Mouse (Mus musculus): Measurements from ENCODE around the gene Tfap2c.

Gene Tfap2c

DNA sequence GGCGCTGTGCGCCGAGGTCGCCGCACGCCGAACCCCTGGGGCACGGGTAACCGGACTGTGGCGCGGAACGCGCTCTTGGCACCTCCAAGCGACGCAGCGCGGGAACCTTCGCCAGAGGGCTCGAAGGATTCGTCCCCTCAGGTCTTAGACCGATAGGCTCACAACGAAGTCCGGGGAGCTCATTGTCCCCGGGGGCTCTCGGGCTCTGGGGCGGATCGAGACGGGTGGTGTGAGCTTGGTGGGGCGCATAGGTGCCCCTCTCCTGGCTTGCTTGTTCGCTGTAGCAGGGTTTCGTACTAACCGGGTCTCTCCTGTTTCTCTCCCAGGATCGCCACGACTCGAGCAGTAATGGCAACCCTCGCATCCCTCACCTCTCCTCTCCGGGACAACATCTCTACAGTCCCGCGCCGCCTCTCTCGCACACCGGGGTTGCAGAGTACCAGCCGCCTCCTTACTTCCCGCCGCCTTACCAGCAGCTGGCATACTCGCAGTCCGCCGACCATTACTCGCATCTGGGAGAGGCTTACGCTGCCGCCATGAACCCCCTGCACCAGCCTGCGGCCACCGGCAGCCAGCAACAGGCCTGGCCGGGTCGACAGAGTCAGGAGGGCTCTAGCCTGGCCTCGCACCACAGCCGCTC lies 1.8 kb downstream of the Tfap2c start:
- in situ Hi-C loops (cut with MboI): no loop called here

DNA sequence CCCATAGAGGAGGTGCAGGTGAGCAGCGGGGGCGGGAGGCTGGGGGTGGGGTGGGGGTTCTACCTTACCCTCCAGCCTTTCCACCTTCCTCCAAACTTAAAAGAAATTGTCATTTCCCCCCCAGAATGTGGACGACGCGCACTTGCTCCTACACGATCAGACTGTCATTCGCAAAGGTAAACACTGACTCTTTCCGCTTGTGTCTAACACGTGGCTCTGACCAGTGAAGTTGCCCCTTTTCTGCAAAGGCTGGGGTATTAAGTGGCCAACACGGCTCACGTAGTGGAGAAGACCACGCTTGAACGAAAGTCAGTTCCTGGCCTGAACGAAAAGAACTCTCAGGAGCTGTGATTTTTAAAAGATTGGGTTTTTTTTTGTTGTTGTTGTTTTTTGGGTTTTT lies 2.5 kb downstream of the Tfap2c start:
- in situ Hi-C loops (cut with MboI): no loop called here

DNA sequence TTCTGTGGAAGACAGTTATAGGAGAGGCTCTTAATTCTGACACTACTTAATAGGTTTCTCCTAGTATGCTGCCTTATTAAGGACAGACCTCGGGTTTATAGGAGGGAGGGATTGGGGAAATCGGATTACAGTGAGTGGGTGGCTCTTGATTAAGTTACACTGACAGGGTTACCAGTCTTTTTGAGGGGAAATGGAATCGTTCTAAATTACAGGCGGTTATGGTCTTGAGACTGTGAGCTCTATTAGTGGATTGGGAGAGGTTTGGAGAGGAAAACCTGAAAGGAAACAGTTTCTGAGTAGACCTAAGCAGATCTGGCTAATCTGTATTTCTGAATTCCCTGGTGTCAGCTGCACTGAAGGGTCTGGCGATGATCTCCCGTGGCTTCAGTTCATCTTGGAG lies 3.3 kb downstream of the Tfap2c start:
- in situ Hi-C loops (cut with MboI): no loop called here

DNA sequence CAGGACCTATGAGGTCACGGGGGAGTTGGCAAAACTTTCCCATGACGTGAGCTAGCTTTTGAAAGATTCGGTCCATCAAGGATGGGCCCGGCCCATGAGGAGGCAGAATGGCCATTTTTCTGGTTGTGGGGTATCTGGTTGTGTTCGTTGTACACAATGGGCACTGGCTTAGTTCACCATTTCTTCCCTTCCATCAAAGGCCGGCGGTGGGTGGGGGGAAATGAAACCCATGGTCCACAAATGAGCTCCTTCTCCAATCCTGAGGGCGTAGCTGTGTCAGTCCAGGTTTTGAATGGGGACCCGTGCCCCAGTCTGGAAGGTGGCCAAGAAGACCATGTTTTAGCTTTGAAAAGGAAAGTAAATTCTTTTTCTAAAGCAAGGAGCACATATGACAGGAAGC lies 4.8 kb downstream of the Tfap2c start:
- in situ Hi-C loops (cut with MboI): no loop called here

DNA sequence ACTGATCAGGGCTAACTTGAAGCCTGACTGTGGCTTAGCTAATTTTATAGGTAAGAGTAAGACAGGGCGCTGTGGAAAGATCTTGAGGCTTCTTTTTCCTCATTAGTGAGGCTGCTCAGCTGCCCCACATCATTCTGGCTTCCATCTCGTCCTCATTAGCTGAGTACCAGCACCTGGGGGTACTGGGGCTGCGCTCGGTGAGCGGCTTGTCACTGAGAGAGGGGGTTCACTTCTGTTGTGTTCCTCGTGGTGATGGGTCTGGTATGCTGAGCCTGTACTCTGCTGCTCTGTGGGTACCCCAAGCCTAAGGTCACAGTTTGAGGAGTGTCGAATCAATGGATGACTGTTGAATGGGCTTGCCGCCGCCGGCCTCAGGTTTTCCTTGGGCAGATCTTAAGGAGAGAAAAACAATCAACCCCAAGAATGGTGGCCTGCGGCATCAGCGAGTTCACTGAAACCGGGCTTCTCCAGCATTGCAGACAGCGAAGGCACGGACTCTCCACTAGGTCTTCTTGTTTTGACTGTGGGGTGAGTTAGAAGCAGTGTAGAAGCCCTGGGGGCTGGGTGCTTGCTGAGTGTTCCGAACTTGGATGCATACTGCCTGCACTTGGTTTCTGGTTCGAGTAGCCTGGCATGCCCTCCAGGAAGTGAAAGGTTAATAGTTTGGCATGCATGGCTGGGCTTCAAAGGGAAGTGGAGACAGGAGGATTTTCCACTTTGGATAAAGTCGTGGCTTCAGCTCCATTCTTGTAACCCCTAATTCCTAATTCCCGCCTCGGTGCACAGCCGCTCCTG lies 9.5 kb downstream of the Tfap2c start:
- in situ Hi-C loops (cut with MboI): no loop called here

DNA sequence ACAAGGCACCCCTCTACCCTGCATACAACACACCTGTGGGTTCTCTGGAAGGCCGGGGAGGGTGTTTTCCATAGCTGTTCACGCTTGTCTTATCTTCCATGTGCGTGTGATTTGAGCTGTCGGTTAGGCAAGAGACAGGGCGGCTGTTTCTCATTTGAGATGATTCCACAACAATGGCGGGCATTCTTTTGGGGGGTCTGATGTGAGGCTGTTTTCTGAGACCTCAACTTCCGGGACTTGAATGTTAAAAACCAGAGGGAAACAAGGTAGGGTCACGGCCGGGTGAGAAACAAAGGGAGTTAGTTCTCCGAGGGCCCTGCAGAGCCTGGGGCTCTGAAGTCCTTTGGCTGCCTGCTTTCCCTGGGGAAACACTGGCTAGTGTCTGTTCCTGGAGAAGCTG lies 11.6 kb downstream of the Tfap2c start:
- in situ Hi-C loops (cut with MboI): no loop called here

DNA sequence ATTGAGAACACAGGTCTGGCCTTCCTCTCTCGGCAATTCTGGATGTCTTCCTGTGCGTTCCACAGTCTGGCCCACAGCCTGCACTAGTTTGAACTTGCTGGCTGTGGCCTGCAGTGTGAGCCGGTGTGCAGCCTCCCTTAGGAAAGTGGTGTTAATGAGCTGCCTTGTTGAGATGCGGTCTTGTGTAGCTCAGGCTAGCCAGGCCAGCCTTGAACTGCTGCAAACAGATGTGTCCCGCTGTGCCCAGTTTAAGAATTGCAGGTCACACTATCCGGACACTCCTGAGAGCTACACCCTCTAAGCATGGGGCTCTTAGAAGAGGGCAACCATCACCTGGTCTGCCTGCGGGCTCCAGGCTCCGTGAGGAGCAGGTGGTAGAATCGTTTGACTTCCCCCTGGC lies 18.4 kb downstream of the Tfap2c start:
- in situ Hi-C loops (cut with MboI): no loop called here

DNA sequence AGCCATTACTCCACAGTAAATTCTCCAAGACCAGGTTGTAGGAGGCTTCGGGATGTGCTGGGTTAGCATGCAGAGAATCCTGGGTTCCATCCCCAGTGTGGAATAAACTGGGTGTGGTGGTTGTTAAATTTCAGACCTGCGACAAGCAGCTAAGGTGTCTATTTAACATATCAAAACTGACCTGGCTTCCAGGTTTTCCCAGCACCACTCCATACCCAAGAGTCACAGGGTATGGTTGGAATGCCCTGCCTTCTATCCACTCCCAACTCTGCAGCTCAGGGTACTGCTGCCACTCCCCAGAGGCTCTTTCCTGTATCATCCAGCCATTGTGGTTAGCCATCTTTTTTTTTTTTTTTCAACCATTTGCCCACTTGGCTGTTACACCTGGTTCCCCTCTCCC lies 19.1 kb downstream of the Tfap2c start:
- in situ Hi-C loops (cut with MboI): no loop called here

DNA sequence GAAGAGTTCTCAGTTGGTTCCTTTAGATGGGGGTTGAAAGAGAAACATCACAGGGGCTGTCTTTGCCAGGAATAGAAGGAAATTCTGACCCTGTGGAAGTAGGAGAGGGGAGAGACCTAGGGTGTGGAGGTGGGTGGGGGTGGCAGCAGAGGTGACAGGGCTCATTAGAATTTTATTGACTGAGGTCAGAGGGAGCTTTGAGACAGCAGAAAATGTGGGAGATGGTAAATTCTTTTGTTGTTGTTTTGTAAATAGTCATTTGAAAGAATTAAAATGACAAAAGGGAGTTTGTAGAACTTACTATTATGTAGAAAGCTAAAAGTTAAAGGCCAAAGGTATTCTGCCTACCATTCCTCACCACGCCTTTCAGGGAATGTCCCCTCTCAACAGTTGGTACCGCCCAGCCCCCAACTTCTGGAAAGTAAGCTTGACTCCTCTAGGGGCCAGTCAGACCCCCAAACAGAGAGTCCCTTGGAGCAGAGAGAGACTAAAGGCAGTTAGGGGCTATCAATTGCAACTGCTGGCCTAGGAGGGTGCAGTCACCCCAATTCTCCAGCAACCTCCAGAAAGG lies 27.9 kb downstream of the Tfap2c start:
- in situ Hi-C loops (cut with MboI): no loop called here

DNA sequence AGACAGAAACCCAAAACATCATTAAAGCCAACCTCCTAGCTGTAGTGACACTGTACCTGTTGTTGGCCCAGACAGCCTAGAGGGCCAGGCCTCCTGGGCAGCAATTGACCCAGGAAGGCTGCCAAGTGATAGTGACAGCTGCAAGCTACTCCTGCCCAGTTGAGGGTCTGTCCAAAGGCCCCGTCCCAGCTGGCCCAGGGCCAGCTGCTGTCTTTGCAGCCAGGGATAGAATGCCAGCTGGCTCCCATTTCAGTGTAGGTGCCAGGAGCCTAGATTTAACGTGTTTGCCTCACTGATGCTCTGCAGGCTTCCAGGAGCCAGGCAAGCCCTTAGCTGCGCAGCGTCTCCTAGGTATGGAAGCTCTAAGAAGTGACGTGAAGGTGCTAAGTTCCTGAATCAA lies 29.8 kb downstream of the Tfap2c start:
- in situ Hi-C loops (cut with MboI): no loop called here

DNA sequence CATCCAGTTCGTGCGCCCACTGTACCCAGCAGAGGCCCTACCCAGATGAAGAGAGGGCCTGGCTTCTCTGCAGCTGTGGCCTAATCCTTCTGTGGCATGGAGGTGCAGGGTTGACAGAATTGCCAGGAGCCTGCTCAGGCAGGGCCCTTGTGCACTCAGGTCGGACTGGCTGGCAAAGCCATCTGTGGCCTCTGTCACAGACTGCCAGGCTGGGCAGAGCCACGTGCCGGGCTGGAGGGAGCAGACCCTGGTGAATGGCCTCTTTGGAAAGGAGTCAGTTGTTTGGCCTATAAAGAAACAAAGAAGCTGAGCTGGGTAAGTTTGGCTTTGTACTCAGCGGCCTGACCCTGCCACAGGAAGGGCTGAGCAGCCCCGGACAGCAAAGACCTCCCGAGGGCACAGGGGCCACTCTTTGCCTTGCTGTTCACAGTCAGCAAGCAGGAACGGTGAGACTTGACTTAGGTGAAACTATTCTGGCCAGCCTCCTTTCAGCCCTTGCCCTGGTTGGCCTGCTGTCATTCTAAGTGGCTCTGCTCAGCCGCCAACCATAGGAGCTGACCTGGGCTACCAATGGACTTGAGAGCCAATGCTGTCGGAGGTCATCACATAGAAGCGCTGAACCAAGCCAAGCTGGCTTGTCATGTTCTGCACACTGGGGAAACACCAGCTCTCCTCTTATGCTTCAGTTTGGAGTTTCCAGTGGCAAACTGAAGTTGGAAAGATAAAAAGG lies 31.3 kb downstream of the Tfap2c start:
- in situ Hi-C loops (cut with MboI): no loop called here

DNA sequence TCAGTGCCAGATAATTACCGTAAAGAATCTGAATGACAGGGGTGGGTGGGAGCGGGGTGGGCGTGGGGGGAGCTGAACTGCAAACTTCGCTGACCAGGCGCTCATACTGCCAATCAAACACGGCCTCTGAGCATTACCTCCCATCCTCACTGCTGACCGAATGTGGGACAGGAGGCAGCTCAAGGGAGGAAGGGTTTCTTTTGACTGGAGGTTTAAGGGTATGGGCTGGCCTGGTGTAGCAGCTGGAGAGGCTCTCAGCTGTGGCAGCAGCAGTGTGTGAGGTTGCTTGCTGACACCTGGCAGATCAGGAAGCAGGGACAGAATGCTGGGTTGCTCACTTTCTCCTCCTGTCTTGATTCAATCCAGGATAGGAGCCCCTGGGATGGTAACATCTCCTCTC lies 33.9 kb downstream of the Tfap2c start:
- in situ Hi-C loops (cut with MboI): no loop called here

DNA sequence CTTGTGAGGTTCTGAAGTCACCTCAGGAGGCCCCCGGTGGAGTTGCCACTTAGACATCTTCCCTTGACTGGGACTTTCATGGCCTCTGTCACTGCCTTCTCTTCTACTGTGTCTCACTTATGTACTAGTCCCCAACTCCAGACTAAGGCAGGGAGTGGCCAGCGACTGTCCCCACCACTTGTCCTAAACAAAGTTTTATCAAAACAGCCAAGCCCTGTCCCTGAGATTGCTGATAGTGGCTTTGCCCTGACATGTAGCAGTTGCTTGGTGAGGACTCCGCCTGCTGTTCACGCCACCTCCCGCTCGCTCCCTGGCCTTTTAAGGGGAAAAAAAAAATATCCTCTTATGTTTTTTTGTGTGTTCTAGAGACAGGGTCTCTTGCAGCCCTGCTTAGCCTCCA lies 35.9 kb downstream of the Tfap2c start:
- in situ Hi-C loops (cut with MboI): no loop called here

DNA sequence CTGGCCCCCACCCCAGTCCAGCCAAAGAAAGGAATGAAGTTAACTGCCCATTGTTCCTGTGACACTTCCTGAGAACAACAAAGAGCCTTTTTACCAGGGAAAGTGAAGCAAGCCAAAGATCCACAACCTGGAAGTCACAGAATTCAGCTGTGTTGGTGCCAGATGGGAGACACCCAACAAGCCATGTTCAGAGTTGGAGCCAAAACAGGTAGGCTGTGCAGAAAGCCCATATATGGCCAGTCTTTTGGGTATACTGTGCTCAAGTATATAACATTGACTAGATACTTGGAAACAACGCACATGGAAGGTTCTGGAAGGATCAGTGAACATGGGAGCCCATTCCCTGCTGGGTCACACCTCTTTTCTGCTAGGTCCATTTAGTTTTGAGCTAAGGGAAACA lies 39.7 kb downstream of the Tfap2c start:
- in situ Hi-C loops (cut with MboI): no loop called here

DNA sequence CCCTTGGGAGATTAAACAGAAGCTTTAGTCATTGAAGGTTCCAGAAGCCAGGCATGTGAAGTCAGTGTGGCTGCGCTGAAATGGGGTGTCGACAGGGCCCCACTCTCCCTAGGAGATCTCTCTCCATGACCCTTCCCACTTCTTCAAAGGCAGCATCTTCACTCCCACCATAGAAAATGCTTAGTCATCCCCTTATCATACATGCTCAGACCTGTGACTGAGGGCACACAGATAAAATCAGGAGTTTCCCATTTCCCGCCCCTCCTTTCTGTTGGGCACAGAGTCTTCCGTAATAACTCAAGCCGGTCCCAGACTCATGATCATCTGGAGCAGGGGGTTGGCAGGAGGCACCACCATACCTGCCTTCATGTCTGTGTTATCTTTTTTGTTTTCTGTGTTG lies 41.4 kb downstream of the Tfap2c start:
- in situ Hi-C loops (cut with MboI): no loop called here

DNA sequence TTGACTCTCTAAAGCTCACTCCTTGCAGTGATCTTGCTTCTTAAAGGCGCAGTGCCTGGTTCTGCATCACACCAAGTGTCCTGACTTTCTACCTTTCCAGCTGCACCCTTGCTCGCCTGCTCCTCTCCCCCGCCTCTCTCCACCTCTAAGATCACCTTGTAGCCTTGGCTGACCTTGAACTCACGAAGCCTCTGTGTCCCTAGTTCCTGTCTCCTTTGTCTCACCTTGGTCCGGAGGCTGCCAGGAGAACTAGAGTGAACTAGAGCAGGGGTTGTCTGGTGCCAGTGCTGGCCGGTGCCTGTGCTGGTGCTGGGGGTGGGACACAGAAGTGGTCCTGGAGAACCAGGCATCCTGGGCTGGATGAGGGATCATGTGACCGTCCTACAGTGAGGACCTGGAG lies 44.9 kb downstream of the Tfap2c start:
- in situ Hi-C loops (cut with MboI): no loop called here

DNA sequence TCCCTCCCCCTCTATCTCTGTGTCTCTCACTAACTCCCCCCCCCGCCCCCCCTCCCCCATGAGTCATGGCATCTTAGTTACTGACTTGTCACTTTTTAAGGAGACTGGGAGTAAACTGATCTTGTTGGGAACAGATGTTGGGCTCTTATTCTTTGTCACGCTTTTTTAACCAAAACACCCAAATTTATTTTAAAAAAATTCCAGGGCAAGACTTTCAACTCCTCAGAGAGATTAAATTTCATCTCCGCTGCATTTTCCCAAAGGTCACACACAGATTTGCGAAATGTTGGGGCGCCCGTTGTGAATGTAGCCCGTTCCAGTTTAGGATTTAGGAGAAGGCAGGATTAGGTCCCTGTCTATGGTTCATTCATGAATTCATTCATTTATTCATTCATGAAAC lies 47.7 kb downstream of the Tfap2c start:
- in situ Hi-C loops (cut with MboI): no loop called here

DNA sequence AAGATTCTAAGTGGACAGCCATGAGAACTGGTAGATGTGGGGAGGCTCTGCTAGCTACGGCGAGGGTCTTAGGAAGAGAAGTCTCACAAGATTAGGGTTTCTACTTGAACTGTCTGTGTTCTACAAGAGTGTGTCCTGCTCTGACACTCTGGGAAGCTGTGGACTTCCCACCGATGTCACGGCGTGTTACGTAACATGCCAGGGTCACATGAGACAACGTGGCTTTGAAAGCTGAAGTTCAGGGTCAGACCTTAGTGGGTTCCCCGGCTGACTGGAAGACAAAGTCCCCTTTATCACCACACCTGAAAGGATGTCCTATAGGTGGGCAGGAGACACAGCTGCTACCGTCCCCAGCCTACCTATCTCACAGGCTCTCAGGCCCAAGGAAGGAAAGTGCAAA lies 48.5 kb downstream of the Tfap2c start:
- in situ Hi-C loops (cut with MboI): no loop called here

DNA sequence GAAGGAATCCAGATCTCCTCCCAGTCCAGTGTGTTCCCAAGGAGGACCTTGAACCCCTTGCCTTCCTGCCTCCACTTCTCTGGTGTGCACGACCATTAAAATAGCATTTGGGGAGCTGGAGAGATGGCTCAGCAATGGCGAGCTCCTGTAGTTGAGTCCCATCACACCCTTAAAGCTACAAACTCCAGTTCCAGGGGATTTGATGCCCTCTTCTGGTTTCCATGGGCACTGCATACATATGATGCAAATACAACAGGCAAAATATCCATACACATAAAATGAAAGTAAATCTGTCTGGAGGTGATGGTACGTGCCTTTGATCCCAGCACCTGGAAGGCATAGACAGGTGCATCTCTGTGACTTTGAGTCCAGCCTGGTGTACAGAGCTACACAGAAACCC lies 55.2 kb downstream of the Tfap2c start:
- in situ Hi-C loops (cut with MboI): no loop called here

DNA sequence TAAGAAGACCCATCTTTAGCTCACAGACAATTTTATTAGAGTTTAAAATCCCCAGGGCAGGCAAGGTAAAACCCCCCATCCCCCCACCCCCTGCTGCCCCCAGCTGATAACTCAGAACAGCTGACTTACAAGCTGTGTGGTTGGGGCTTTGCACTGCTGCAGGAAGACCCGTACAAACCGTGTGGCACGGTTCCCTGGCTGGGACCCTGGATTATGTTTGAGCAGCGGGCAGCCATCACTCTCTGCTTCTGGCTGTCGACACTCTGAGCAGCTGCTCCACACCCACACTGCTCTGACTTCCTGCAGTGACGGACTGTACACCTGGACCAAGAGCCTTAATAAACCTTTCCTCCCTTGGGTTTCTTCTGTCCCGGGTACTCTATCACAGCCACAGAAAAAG lies 56.2 kb downstream of the Tfap2c start:
- in situ Hi-C loops (cut with MboI): no loop called here

DNA sequence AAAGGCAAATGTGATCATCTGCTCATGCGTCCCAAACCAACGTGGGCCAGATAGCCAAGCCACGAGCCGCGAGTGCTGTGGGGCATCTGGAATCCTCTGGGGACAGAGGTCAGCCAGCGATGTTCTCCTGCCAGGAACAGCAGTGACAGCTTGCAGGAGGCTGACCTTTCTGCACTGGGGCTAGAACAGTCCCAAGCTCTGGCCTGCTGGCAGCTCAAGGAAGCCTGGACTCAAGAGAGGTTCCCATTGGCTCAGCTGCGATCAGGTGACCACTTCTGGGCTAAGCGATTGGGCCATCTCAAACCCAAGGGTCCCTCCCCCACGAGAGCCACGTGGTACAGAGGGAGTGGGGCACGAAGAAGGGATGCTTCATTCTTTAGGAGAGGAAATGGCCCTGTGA lies 58.3 kb downstream of the Tfap2c start:
- in situ Hi-C loops (cut with MboI): no loop called here

Measured in mature B cell (primary cell).